Mouse (Mus musculus): ENCODE data around the gene Ccnyl1. TPM values are rescaled to one million over a fixed set of nuclear protein-coding genes. Genes with fewer than 3 reads are reported as not detected.

The Ccnyl1 gene
- total RNA-seq, 2 experiments from 2014 or later, result 21.9 to 27.4 TPM

DNA sequence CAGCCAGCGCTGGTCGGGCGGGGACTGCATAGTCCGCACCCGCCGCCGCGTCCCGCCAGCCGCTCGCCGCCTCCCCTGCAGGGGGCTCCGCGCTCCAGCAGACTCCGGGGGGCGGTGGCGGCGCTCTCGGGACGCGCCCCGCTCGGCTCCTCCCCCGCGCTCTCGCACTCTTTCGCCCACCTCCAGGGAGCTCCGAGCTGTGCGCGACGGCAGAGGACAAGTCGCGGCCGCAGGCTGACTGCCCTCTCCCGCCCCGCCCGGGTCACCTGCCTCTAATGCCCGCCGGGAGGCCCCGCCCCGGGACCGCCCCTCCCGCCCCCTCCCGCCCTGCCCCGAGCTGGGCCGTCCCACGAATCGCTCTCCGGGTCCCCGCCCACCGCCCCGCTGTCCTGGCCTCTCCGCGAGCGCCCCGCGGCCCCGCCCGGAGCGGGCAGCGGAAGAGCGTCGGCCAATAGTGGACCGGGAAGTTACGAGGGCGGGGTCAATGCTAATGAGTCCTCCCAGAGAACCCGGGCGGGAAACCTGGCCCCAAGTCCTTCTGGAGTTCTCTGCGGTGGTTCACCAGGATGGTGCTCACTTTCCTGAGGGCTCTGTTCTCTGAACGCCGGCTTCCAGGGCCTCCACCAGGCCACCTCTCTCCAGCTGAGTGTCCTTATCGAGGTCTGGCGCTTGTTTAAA lies 47.4 kb downstream of the Ccnyl1 start, which contains the start of gene Fzd5:
Gene Fzd5, minus strand, starts transcription at position 250 of the 678 bp plus-strand sequence.
- DNase-seq (ENCODE audit: low spot score in 2 of 2), result peak; percentile 91 to 95

DNA sequence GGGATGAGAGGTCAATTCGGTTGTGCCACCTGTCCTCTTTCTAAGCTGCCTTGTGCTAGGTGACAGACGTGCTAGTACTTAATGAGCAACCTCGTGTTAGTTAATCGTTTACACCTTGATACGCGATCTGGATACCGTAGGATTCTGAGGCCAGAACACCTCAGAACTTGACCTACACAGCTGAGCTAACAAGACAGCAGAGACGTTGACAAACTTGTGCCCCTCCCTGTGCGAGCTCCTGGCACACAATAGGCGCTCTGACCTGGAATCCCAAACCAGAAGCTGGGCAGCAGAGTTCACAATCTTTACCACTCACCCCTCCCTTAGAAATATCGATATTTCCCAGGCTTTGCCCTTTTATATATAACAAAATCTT lies 47.9 kb downstream of the Ccnyl1 start:
- no peak for DNase-seq (ENCODE audit: low spot score in 2 of 2)

DNA sequence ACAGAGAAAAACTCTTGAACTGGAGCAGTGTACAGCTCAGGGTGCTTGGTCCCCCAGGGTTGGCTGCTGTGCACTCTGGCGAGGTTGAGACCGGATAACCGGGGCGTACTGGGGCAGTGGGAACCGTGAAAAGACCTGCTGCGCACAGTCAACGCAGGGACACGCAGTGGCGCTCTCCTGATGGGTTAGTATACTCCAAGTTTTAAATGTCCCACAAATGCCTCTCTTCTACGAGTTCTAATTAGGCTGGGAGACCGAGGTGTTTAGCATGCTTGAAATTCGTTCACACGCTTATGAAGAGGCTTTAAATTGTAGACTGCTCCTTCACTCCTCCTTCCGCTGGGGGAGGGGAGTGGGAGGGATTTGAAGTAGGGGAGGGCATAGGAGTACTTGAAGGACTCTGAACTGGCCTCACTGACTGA lies 48.4 kb downstream of the Ccnyl1 start:
- DNase-seq (ENCODE audit: low spot score in 2 of 2), result peak in 1 of 2 experiments; percentile 31

DNA sequence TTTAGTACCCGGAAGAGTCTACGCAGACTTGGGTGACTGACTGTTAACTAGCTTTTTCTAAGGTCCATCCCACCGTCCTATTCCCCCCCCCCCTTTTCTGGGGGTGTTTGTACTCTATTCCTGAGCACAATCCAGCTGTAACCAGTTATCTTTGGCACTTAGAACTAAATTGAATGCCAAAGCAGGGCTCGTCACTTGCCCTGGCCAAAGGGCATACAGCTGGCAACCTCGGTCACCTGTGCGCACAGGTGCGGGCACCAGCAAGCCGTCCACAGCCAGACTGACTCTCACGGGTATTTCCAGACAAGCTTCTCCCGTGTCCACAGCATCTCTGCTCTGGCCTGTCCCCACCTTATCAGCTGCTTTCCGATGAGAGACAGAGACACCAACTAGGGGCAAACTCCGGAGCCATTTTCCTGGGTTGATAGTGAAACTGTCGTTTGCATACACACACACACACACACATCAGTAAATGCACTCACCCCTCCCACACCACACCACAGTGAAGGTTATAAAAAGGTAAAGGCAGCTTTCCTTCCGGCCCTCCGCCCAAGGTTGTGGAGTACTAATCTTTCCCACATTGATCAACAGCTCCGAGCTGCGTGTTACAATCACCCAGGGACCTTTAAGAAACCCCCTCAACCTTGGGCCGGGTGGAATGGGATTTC lies 52.6 kb downstream of the Ccnyl1 start:
- DNase-seq (ENCODE audit: low spot score in 2 of 2), result no peak

DNA sequence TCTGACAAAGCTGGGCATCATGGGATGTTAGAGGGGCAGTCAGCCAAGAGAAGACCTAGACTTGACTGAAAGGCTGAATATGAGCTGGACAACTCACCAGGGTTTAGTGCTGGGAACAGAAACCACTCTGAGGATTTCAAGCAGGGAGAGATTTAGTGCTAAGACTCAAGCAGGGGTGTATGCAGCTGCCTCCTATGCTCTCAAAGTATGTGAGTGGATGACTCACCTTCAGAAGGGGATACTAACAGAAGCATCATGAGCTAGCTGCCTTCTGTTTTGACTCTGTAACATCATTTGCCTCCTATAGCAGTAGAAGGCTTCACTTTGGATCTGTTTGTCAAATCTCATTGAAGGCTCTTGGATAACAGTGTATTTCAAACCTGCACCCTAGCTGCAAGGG lies 54.4 kb downstream of the Ccnyl1 start:
- DNase-seq (ENCODE audit: low spot score in 2 of 2), result no peak

DNA sequence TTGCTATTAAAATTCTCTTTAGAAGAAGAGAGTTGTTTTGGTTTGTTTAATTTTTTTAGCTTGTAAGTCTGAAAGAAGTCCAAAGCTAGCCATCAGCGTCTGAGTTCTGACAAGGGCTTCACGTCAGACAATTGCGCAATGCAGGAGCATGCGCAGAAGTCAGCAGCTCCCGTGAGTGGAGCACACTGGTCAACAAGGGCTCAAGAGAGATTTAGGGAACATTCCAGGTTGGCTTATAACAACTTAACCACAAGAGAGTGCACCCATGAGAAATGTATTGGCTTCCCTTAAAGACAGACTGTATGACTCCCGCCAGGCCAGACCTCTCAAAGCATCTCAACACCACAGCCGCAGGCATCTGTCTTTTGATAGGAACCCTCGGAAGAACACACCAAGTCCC lies 62.9 kb downstream of the Ccnyl1 start:
- DNase-seq (ENCODE audit: low spot score in 2 of 2), result no peak

DNA sequence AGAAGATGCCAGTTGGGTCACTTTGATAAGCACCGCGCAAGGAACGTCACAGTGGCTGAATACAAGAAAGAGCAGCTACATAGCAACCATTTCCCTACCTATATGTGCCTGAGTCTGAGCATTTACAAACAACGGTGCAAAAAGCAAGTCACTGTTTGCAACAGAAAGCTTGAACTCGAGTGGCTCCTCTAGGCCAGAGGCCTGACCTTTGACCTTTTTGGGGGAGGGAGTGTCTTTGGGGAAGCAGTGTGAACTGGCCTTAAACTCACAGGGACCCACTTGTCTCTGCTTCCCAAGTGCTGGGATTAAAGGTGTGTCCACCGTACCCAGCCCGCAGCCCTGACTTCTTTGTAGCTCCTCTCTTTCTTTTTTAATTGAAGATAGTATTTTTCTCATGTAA lies 63.4 kb downstream of the Ccnyl1 start:
- no peak for DNase-seq (ENCODE audit: low spot score in 2 of 2)

DNA sequence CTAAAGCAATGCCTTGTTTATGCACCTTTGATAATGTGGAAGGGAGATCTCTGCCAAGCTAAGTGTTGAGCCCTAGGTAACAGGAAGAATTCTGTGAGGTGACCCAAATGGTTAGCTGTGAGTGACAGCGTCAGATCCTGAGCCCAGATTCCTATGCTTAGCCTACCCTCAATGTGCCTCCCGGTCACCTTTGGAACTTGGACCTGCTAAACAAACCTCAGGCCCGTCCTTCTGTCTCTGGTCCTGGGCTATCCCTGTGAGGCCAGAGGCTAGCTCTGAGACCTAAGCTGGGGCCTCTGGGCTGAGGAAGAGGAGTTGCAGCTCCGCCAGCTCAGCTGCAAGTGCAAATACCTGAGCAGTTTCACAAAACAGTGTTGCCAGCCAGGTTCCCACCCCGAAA lies 64.4 kb downstream of the Ccnyl1 start:
- no peak for DNase-seq (ENCODE audit: low spot score in 2 of 2)

DNA sequence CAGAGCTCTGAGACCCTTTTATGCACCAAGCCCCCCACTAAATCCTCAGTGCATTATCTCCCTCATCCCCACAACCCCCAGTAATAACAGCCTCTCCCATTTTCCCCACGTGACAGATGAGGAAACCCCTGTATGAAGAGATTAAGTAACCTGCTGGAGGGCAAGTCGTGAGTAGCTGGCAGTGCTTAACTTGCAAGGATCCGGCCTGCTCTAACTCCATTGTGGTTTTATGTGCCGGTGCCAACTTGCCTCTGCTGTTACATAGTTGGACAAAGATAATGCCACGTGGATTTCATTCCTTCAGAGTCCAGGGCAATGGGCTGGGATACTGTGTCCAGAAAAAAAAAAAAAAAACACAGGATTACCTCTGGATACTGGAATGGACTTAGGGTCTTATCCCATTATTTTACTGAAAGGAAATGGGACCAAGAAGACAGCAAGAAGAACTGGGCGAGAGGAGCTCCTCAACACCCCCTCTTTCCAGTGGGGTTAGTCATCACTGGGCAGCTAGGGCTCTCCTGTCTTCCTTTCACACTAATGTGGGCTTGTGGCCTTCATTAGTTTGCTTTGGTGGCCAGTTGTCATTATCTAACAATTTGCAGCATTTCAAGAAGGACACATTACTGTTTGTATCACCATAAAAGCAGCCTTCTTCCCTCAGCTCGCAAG lies 65.8 kb downstream of the Ccnyl1 start:
- DNase-seq (ENCODE audit: low spot score in 2 of 2), result no peak

DNA sequence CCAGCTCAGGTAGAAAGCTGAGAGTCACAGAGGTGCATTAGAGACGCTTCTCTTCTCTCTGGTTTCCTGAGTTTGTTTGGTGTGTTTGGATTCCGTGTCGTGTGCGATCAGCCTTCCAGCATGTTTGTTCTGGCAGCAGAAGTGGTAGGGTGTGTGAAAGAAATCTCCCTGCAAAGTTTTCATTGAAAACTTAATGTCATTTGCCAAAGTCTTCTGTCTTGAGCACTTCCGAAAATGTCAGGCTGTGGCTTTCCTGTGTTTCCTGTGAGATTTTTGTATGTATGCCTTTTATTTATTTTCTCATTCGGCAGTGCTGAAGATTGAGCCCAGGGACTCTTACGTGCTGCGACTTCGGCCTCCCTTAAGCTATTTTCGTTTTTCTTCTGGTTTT lies 66.4 kb downstream of the Ccnyl1 start:
- DNase-seq (ENCODE audit: low spot score in 2 of 2), result no peak

DNA sequence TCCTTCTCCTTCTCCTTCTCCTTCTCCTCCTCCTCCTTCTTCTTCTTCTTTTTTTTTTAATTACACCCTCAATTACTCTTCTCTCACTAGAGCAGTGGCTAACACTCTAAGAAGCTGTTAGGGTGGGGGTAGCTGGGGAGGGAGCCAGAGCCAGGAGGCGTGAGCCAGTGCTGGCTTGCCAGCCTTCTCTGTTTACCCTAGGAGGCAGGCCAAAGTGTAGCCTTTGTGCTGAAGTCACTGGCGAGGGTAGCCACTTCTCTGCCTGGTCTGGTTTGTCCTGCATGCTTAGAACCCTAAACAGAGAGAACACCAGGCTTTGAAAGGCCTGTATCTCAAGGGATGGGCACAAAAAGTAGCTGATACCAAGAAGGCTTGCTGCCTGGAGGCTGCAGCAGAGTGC lies 67.0 kb downstream of the Ccnyl1 start:
- DNase-seq (ENCODE audit: low spot score in 2 of 2), result no peak

DNA sequence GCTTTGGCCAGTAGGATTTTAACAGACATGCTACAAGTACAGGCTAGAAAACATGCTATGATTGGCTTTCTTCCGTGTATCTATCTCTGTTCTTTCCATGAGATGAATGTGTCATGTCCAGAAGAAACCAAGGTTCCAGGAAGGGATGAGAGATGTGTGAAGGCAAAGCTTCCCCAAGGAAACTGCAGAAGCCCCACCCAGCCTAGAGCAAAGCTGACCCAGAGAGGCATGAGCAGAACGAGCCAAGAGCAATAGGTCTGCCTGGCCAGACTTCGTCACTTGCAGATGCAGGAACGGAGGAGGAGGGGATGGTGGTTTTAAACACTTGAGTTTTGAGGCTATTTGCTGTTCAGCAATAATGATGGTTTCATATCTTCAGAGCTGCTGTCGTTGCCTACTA lies 67.5 kb downstream of the Ccnyl1 start:
- no peak for DNase-seq (ENCODE audit: low spot score in 2 of 2)

DNA sequence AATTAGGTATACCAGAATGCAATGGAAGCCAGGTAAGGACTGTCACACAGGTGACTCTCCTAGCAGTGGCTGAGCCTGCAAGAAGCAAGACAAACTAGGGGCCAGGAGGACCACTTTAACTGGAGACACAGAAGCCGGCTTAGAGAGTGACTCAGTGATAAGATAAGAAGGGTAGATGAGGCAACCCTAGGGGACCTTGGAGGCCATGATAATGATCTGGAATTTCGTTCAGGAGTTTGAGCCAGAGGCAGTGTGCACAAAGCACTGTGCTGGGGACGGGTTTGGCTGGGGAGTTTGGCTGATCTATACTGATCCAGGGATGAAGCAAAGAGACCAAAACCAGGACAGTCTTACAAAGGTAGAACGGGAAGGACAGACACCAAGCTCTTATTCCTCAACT lies 71.4 kb downstream of the Ccnyl1 start:
- no peak for DNase-seq (ENCODE audit: low spot score in 2 of 2)

DNA sequence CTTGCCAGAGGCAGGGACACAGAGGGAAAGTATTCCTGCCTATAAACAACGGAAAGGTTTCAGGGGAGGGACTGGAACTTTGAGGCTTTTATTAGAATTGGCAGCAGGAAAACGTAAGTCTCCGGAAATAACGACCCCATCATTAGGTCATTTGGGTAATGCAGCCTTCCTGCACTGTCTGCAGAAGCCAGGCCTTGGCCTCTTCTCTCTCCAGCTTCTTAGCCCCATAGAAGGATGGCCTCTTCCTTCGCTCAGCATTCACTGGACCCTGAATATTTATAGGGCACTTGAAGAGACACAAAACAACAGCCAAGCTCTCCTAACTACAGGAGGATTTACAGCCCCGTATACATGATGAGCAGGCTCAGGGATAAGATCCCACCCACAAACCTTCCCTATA lies 79.9 kb downstream of the Ccnyl1 start:
- DNase-seq (ENCODE audit: low spot score in 2 of 2), result no peak

DNA sequence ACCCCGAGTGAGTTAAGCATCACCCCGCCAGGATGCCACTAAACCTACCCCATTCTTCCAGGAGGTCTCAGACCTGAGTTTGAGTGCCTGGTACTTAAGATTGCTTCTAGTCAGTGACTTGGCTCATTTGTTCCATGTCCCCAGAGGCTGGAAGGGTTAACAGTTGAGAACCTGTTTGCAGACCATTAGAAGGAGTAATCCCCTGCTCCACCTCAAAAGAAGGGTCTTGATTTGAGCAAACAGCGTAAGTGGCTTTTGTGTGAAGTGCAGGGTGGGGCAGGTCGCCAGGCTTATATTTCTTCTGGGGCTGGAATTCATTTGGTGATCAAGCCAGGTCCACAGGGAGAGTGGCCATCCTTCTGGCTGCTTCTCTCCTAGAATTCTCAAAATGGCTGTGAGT lies 83.0 kb downstream of the Ccnyl1 start:
- no peak for DNase-seq (ENCODE audit: low spot score in 2 of 2)

Other genes with a start within 250 kb of the Ccnyl1 start
- gene Creb1, start 157.8 kb upstream of the Ccnyl1 start, total RNA-seq (2021), result 10 to 100 TPM; 39.0 to 39.6 TPM
- gene Mettl21a, start 73.2 kb upstream of the Ccnyl1 start, total RNA-seq (2021), result 10 to 100 TPM; 11.5 to 19.4 TPM
- gene Fzd5, start 47.3 kb downstream of the Ccnyl1 start, total RNA-seq (2021), result 1 to 10 TPM; 4.2 to 5.0 TPM